Mouse (Mus musculus) hindbrain, postnatal 0 days (tissue): Measurements from ENCODE around the gene Lnx2. TPM values are rescaled to one million over a fixed set of nuclear protein-coding genes. Genes with fewer than 3 reads are reported as not detected.

Experiments
- ATAC-seq: fragments of 200-750 bp; cut with Nextera tagmentation; 2 replicates; pipeline ENCODE4 v1.8.0; 2017; ENCODE audit warnings: mild to moderate bottlenecking, moderate TSS enrichment, moderate library complexity
- DNase-seq: peaks from one replicate; pipeline ENCODE4 v3.0.0-alpha.2; 2015; ENCODE audit warnings: low spot score
- H3K27ac ChIP-seq: fragments of 300-500 bp; sonication (generic); 2 replicates; pipeline ENCODE4 v1.5.1; 2014; ENCODE audit warnings: mild to moderate bottlenecking
- H3K27me3 ChIP-seq: fragments of 300-500 bp; sonication (generic); 2 replicates; pipeline ENCODE4 v1.6.1; 2014; ENCODE audit warnings: low read length, mixed read lengths; ENCODE audit not compliant: insufficient read depth
- H3K36me3 ChIP-seq: fragments of 300-500 bp; sonication (generic); 2 replicates; pipeline ENCODE4 v1.6.1; 2014; ENCODE audit warnings: low read length, mixed read lengths; ENCODE audit not compliant: insufficient read depth
- H3K4me1 ChIP-seq: fragments of 300-500 bp; sonication (generic); 2 replicates; pipeline ENCODE4 v1.6.1; 2014; ENCODE audit warnings: antibody characterized with exemption, low read length, mixed read lengths; ENCODE audit not compliant: insufficient read depth
- H3K4me2 ChIP-seq: fragments of 300-500 bp; sonication (generic); 2 replicates; pipeline ENCODE4 v1.6.1; 2014; ENCODE audit warnings: low read depth, mild to moderate bottlenecking, low read length, moderate library complexity, mixed read lengths
- H3K4me3 ChIP-seq: fragments of 300-500 bp; sonication (generic); 2 replicates; pipeline ENCODE4 v1.5.1; 2014; ENCODE audit warnings: low read length
- H3K9ac ChIP-seq: fragments of 300-500 bp; sonication (generic); replicated peaks from 2 replicates; pipeline ENCODE4 v1.6.1; 2014; ENCODE audit warnings: mild to moderate bottlenecking, low read length, moderate library complexity, mixed read lengths
- H3K9me3 ChIP-seq: fragments of 300-500 bp; sonication (generic); 2 replicates; pipeline ENCODE4 v1.6.1; 2016; ENCODE audit warnings: low read length, mixed read lengths
- CTCF ChIP-seq: IDR thresholded peaks from 2 replicates; pipeline ENCODE4 v1.5.1; 2016; ENCODE audit warnings: antibody characterized with exemption, control low read depth, low read depth
- WGBS: fragments of 180-500 bp; shearing (Covaris S2); extraction: QIAGEN DNeasy Blood & Tissue Kit; methylation state at CpG from one replicate; pipeline ENCODE4 v1.1.7; 2014; 5-methylcytosine and 5-hydroxymethylcytosine counted together
- polyA plus RNA-seq: library from polyadenylated mRNA; unstranded; fragments of >200 nt; fragmentation: Nextera tagmentation; extraction: Ambion mirVana; gene quantifications from 2 replicates; pipeline ENCODE4 v1.2.1, GENCODE M21; 2015
- total RNA-seq: library from RNA; depleted of rRNA; stranded (reverse); fragments of >200 nt; gene quantifications from 2 replicates; pipeline ENCODE4 v1.2.3, GENCODE M21; 2014

Gene Lnx2
- total and polyA plus RNA-seq, 2 experiments from 2014 or later, result 3.0 to 9.7 TPM

- no peak overlapping the region for H3K9ac ChIP-seq
- H3K4me1 ChIP-seq, result no peaks in the 10 kb centered on the region
- no peaks in the 10 kb centered on the region for H3K9me3 ChIP-seq
- no peak for DNase-seq
- WGBS, result 81% methylated on average over 10 of the region's 10 CpGs
- TF ChIP-seq CTCF, result no peak
- H3K36me3 ChIP-seq, result no peaks in the 10 kb centered on the region
- no peak overlapping the region for H3K4me2 ChIP-seq
- no peaks in the 10 kb centered on the region for H3K27me3 ChIP-seq
- no peak for ATAC-seq
- H3K4me3 ChIP-seq, result no peak overlapping the region
- H3K27ac ChIP-seq, result no peak overlapping the region
Measured at GRCm38 (mm10) chr5:147011333-147011732, 65.1 kb downstream of the Lnx2 start.

GRCm38 (mm10) chr5:147003303-147003702 is 73.1 kb downstream of the Lnx2 start:
- Histone ChIP-seq H3K9me3 (no peaks in the 10 kb centered on the region), H3K4me1 (no peaks in the 10 kb centered on the region), H3K4me3 (no peak overlapping the region), H3K36me3 (no peaks in the 10 kb centered on the region), H3K27ac (no peak overlapping the region), H3K27me3 (no peaks in the 10 kb centered on the region), H3K9ac (no peak overlapping the region), H3K4me2 (no peak overlapping the region)
- ATAC-seq (no peak), DNase-seq (no peak)
- WGBS, result 45% methylated on average over 1 of the region's 1 CpGs
- no peak for TF ChIP-seq CTCF

GRCm38 (mm10) chr5:147001312-147001711 is 75.1 kb downstream of the Lnx2 start:
- H3K9ac ChIP-seq, result no peak overlapping the region
- no peaks in the 10 kb centered on the region for H3K27me3 ChIP-seq
- no peaks in the 10 kb centered on the region for H3K4me1 ChIP-seq
- ATAC-seq (no peak), DNase-seq (no peak)
- H3K36me3 ChIP-seq, result no peaks in the 10 kb centered on the region
- WGBS, result 83% methylated on average over 4 of the region's 4 CpGs
- no peaks in the 10 kb centered on the region for H3K9me3 ChIP-seq
- H3K27ac ChIP-seq, result no peak overlapping the region
- H3K4me3 ChIP-seq, result no peak overlapping the region
- 0 out of 2 replicates have a peak, but pooled peaks have one; percentile 19 for TF ChIP-seq CTCF
- H3K4me2 ChIP-seq, result no peak overlapping the region

GRCm38 (mm10) chr5:146998802-146999201 is 77.6 kb downstream of the Lnx2 start:
- no peak overlapping the region for H3K4me3 ChIP-seq
- no peaks in the 10 kb centered on the region for H3K9me3 ChIP-seq
- TF ChIP-seq CTCF, result no peak
- no peak overlapping the region for H3K4me2 ChIP-seq
- H3K4me1 ChIP-seq, result no peaks in the 10 kb centered on the region
- no peak overlapping the region for H3K9ac ChIP-seq
- no peaks in the 10 kb centered on the region for H3K27me3 ChIP-seq
- H3K36me3 ChIP-seq, result no peaks in the 10 kb centered on the region
- H3K27ac ChIP-seq, result no peak overlapping the region
- no peak for DNase-seq
- 93% methylated on average over 12 of the region's 12 CpGs for WGBS
- ATAC-seq, result no peak

- H3K36me3 ChIP-seq, result no peaks in the 10 kb centered on the region
- no peak overlapping the region for H3K4me3 ChIP-seq
- DNase-seq (no peak), ATAC-seq (no peak)
- no peak overlapping the region for H3K27ac ChIP-seq
- H3K4me1 ChIP-seq, result no peaks in the 10 kb centered on the region
- no peak overlapping the region for H3K9ac ChIP-seq
- no peaks in the 10 kb centered on the region for H3K9me3 ChIP-seq
- WGBS, result 83% methylated on average over 7 of the region's 7 CpGs
- no peaks in the 10 kb centered on the region for H3K27me3 ChIP-seq
- no peak overlapping the region for H3K4me2 ChIP-seq
- TF ChIP-seq CTCF, result 0 out of 2 replicates have a peak, but pooled peaks have one; percentile 25
Measured at GRCm38 (mm10) chr5:146996812-146997211, 79.6 kb downstream of the Lnx2 start.

- TF ChIP-seq CTCF, result no peak
- Histone ChIP-seq H3K9ac (no peak overlapping the region), H3K4me2 (no peak overlapping the region), H3K4me1 (no peaks in the 10 kb centered on the region), H3K27ac (no peak overlapping the region), H3K9me3 (no peaks in the 10 kb centered on the region), H3K4me3 (no peak overlapping the region), H3K36me3 (no peaks in the 10 kb centered on the region), H3K27me3 (no peaks in the 10 kb centered on the region)
- ATAC-seq, result no peak
- DNase-seq, result no peak
- 65% methylated on average over 6 of the region's 6 CpGs for WGBS
Measured at GRCm38 (mm10) chr5:146994973-146995372, 81.4 kb downstream of the Lnx2 start.

- TF ChIP-seq CTCF, result no peak
- no peaks in the 10 kb centered on the region for H3K27me3 ChIP-seq
- ATAC-seq, result no peak
Measured at GRCm38 (mm10) chr5:146993509-146993908, 82.9 kb downstream of the Lnx2 start.

More at GRCm38 (mm10) chr5:146993509-146993908, 82.9 kb downstream of the Lnx2 start:
- no peak overlapping the region for H3K4me2 ChIP-seq
- no peaks in the 10 kb centered on the region for H3K36me3 ChIP-seq
- DNase-seq, result no peak
- no peak overlapping the region for H3K4me3 ChIP-seq
- no peak overlapping the region for H3K9ac ChIP-seq
- no peak overlapping the region for H3K27ac ChIP-seq
- 71% methylated on average over 8 of the region's 8 CpGs for WGBS
- no peaks in the 10 kb centered on the region for H3K4me1 ChIP-seq
- no peaks in the 10 kb centered on the region for H3K9me3 ChIP-seq
